Mouse (Mus musculus): Measurements from ENCODE around the gene Gata5. TPM values are rescaled to one million over a fixed set of nuclear protein-coding genes. Genes with fewer than 3 reads are reported as not detected.

The Gata5 gene
- not detected in 2 replicates for polyA plus RNA-seq (2014; fragmentation: Nextera tagmentation; extraction: Ambion mirVana)

GRCm38 (mm10) chr2:180334551-180334986 lies at the start of gene Gata5:
Gene Gata5 (minus strand): TSS chr2:180334699.
- ATAC-seq (ENCODE audit: low FRiP score) (peak; percentile 76), DNase-seq (ENCODE audit: low spot score, missing footprints) (no peak)
- Histone ChIP-seq H3K36me3 (ENCODE audit: control insufficient read depth, insufficient read depth, low read length) (no peaks in the 10 kb centered on the region), H3K9me3 (ENCODE audit: control insufficient read depth, low read length) (no peaks in the 10 kb centered on the region), H3K4me1 (ENCODE audit: control insufficient read depth, insufficient read depth, low read length) (peaks cover 11% of the 10 kb centered on the region), H3K4me3 (ENCODE audit: low read depth, low read length) (peak within 1 kb of the TSS; percentile 28), H3K9ac (ENCODE audit: low read length) (peak within 1 kb of the TSS; percentile 21; the same call in 1 of the 2 replicates), H3K27ac (ENCODE audit: low read depth, low read length) (no peak within 1 kb of the TSS), H3K27me3 (ENCODE audit: control insufficient read depth, insufficient read depth, low read length) (peaks cover 54% of the 10 kb centered on the region), H3K4me2 (peak within 1 kb of the TSS; percentile 54)
- 0% methylated on average over 31 of the region's 33 CpGs for WGBS

DNA sequence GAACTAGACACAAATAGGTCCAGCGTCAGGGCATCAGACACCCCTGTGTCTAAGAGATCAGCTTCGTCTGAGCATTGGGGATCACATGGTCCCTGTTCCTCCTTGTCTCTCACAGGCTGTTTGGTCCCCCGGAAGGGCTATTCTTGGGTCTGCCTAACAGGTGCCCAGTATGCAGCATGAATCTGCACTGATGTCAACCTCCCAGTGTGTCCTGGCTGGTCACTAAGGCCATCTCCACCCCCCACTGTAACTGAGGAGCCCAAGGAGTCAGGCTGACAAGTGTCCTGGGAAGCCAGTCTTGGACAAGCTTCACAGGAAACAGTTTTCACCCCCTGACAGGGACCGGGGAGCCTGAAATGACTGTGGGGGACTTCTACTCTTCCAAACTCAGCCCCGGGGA lies 42.2 kb upstream of the Gata5 start:
- DNase-seq (ENCODE audit: low spot score, missing footprints) = peak; percentile 19
- 77% methylated on average over 5 of the region's 5 CpGs for WGBS
- H3K36me3 ChIP-seq (ENCODE audit: control insufficient read depth, insufficient read depth, low read length) = no peaks in the 10 kb centered on the region

DNA sequence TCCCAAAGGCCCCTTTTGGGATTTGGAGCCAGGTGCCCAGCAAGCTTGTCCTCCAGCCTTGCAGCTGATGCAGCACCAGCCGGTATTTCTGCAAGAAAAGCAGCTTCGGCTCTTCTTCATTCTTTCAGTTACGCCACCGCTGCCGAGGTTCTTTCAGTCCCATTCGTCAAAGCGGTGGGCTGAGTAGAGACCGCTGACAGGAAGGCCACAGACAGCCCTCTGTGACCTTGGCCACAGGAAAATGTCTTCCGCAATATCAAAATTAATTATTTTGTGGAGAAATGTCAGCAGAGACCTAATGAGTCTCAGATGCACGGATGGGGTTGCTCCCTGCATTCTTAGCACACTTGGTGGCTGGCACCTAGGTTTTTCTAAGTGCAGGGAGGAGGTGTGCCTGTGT lies 38.8 kb upstream of the Gata5 start:
- no peaks in the 10 kb centered on the region for H3K36me3 ChIP-seq (ENCODE audit: control insufficient read depth, insufficient read depth, low read length)
- H3K4me3 ChIP-seq (ENCODE audit: low read depth, low read length) = no peak overlapping the region
- no peaks in the 10 kb centered on the region for H3K4me1 ChIP-seq (ENCODE audit: control insufficient read depth, insufficient read depth, low read length)
- H3K27me3 ChIP-seq (ENCODE audit: control insufficient read depth, insufficient read depth, low read length) = no peaks in the 10 kb centered on the region
- no peak overlapping the region for H3K27ac ChIP-seq (ENCODE audit: low read depth, low read length)
- no peaks in the 10 kb centered on the region for H3K9me3 ChIP-seq (ENCODE audit: control insufficient read depth, low read length)
- DNase-seq (ENCODE audit: low spot score, missing footprints) (no peak), ATAC-seq (ENCODE audit: low FRiP score) (no peak)
- no peak overlapping the region for H3K9ac ChIP-seq (ENCODE audit: low read length)
- no peak overlapping the region for H3K4me2 ChIP-seq
- 91% methylated on average over 10 of the region's 10 CpGs for WGBS

More for the DNA sequence above, 42.2 kb upstream of the Gata5 start:
- Histone ChIP-seq H3K4me3 (ENCODE audit: low read depth, low read length) (no peak overlapping the region), H3K9me3 (ENCODE audit: control insufficient read depth, low read length) (no peaks in the 10 kb centered on the region), H3K27me3 (ENCODE audit: control insufficient read depth, insufficient read depth, low read length) (no peaks in the 10 kb centered on the region), H3K4me1 (ENCODE audit: control insufficient read depth, insufficient read depth, low read length) (no peaks in the 10 kb centered on the region), H3K9ac (ENCODE audit: low read length) (no peak overlapping the region), H3K27ac (ENCODE audit: low read depth, low read length) (no peak overlapping the region), H3K4me2 (no peak overlapping the region)
- no peak for ATAC-seq (ENCODE audit: low FRiP score)

DNA sequence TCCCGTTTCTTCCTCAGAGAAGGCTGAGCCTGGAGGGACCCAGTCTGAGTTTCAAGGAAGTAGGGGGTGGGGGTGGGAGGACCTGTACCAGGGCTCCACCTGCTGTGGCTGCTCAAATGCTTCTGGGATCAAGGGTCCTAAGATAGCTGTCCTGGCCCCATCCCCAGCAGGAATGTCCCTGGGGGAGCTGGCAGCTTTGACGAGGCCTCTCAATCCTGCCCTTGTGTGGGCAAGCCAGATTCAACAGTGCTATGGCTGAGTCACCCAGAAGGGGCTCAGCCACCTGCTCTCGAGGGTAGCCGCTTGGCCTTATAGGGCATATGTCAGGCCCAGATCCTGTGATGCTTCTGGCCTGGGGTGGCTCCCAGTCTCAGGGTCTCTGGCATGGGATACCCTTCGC lies 33.9 kb upstream of the Gata5 start:
- no peak overlapping the region for H3K4me3 ChIP-seq (ENCODE audit: low read depth, low read length)
- 75% methylated on average over 5 of the region's 5 CpGs for WGBS
- DNase-seq (ENCODE audit: low spot score, missing footprints) (peak; percentile 33), ATAC-seq (ENCODE audit: low FRiP score) (no peak)
- no peaks in the 10 kb centered on the region for H3K9me3 ChIP-seq (ENCODE audit: control insufficient read depth, low read length)
- H3K4me1 ChIP-seq (ENCODE audit: control insufficient read depth, insufficient read depth, low read length) = no peaks in the 10 kb centered on the region
- H3K27ac ChIP-seq (ENCODE audit: low read depth, low read length) = no peak overlapping the region
- H3K4me2 ChIP-seq = no peak overlapping the region
- no peaks in the 10 kb centered on the region for H3K27me3 ChIP-seq (ENCODE audit: control insufficient read depth, insufficient read depth, low read length)
- no peak overlapping the region for H3K9ac ChIP-seq (ENCODE audit: low read length)
- no peaks in the 10 kb centered on the region for H3K36me3 ChIP-seq (ENCODE audit: control insufficient read depth, insufficient read depth, low read length)

DNA sequence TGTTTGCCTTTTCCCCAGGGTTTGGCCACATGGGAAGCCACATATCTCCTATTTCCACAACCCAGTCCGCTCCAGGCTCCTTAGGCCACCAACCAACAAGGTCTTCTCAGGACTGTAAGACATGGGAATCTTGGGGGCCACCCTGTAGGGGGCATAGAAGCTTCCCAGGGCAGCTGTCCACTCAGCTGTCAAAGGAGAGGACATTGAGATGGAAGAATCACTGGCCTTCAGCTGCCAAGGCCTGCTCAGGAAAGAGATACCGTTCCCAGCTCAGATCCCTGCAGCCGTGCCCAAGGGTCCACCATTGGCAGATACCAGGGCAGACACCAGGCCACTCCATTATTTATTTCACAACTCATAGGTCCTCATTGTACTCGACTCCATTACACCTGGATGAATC lies 32.9 kb upstream of the Gata5 start:
- Histone ChIP-seq H3K9ac (ENCODE audit: low read length) (no peak overlapping the region), H3K4me1 (ENCODE audit: control insufficient read depth, insufficient read depth, low read length) (no peaks in the 10 kb centered on the region), H3K4me3 (ENCODE audit: low read depth, low read length) (no peak overlapping the region), H3K9me3 (ENCODE audit: control insufficient read depth, low read length) (no peaks in the 10 kb centered on the region), H3K27me3 (ENCODE audit: control insufficient read depth, insufficient read depth, low read length) (no peaks in the 10 kb centered on the region), H3K36me3 (ENCODE audit: control insufficient read depth, insufficient read depth, low read length) (no peaks in the 10 kb centered on the region), H3K27ac (ENCODE audit: low read depth, low read length) (no peak overlapping the region), H3K4me2 (no peak overlapping the region)
- 75% methylated on average over 4 of the region's 4 CpGs for WGBS
- DNase-seq (ENCODE audit: low spot score, missing footprints) (peak; percentile 14), ATAC-seq (ENCODE audit: low FRiP score) (no peak)

DNA sequence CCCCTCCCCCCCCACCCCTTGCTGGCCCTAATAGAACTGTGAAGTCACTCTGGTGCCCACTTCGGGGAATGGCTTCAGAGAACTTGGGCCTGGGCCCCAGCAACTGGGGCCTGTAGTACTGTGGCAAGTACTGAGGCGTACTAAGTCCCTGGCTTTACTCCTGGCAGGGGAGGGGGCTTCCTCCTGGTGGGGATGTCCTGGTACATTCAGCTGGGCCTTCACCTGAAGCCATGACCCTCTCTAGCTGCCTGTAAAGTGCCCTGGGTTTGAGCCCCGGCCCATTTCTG lies 28.9 kb upstream of the Gata5 start:
- ATAC-seq (ENCODE audit: low FRiP score) (no peak), DNase-seq (ENCODE audit: low spot score, missing footprints) (no peak)
- Histone ChIP-seq H3K4me2 (no peak overlapping the region), H3K9ac (ENCODE audit: low read length) (no peak overlapping the region), H3K27me3 (ENCODE audit: control insufficient read depth, insufficient read depth, low read length) (no peaks in the 10 kb centered on the region), H3K27ac (ENCODE audit: low read depth, low read length) (no peak overlapping the region), H3K9me3 (ENCODE audit: control insufficient read depth, low read length) (no peaks in the 10 kb centered on the region), H3K36me3 (ENCODE audit: control insufficient read depth, insufficient read depth, low read length) (no peaks in the 10 kb centered on the region), H3K4me3 (ENCODE audit: low read depth, low read length) (no peak overlapping the region), H3K4me1 (ENCODE audit: control insufficient read depth, insufficient read depth, low read length) (no peaks in the 10 kb centered on the region)
- 88% methylated on average over 3 of the region's 3 CpGs for WGBS

DNA sequence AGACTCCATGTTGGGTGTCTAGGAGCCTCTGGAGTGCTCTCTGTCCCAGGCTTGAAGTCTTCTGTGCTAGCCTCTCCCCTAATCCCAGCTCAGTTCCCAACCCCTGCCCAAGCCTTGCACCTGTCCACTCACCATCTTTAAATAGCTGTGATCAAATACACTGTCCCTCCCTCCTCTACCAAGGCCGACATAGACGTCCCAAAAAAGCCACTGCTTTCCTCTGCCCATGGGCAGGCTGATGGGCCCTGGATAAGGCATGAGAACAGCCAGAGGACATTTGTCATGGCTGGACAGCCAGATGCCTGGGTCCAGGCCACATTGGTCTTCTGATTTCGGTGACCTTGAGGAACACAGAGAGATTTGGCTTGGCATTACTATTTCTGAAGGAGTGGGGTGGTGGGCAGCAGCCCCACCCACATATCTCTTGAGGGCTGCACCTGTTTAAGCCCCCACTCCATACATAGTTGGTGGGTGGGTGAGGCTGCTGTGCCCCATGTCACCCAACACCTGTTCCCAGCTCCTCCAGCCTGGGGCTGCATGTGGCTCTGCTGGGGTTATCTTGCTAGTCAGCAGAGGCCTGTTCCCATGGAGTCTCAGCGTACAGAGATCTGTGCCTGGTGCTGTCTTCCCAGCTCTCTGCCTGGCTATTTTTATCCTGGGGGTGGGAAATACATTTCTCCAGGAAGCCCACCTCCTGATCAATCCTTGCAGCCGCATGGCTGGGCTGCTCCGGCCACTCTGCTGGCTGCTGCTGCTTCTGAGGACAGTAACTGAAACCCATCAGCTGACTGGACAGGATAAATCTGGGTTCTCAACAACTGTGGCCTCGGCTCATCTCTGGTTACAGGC lies 28.3 kb upstream of the Gata5 start:
- H3K36me3 ChIP-seq (ENCODE audit: control insufficient read depth, insufficient read depth, low read length) = no peaks in the 10 kb centered on the region
- H3K4me1 ChIP-seq (ENCODE audit: control insufficient read depth, insufficient read depth, low read length) = no peaks in the 10 kb centered on the region
- H3K4me2 ChIP-seq = no peak overlapping the region
- H3K27me3 ChIP-seq (ENCODE audit: control insufficient read depth, insufficient read depth, low read length) = no peaks in the 10 kb centered on the region
- ATAC-seq (ENCODE audit: low FRiP score) (no peak), DNase-seq (ENCODE audit: low spot score, missing footprints) (peak; percentile 56)
- H3K27ac ChIP-seq (ENCODE audit: low read depth, low read length) = no peak overlapping the region
- WGBS = 67% methylated on average over 7 of the region's 7 CpGs
- no peaks in the 10 kb centered on the region for H3K9me3 ChIP-seq (ENCODE audit: control insufficient read depth, low read length)
- H3K9ac ChIP-seq (ENCODE audit: low read length) = no peak overlapping the region
- H3K4me3 ChIP-seq (ENCODE audit: low read depth, low read length) = no peak overlapping the region

DNA sequence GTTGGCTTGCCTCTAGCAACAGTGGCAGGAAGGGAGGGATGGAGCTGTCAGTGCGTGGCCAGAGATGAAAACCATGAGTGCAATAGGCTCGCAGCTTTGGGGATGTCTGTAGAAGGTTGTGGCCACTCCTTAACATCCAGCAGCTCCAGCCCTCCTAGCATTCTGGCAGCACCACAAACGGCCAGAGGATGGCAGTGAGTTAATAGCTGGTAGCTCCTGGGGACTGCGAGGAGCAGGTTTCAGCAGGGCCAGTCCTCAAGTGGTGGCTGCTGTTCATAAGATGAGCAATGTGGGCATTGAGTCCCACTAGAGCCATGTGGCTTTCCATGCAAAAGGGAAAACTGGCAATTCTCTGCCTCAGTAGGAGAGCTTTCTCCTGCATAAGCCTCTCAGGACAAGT lies 24.6 kb upstream of the Gata5 start:
- DNase-seq (ENCODE audit: low spot score, missing footprints) (peak; percentile 73), ATAC-seq (ENCODE audit: low FRiP score) (no peak)
- H3K9me3 ChIP-seq (ENCODE audit: control insufficient read depth, low read length) = no peaks in the 10 kb centered on the region
- H3K4me3 ChIP-seq (ENCODE audit: low read depth, low read length) = no peak overlapping the region
- H3K27me3 ChIP-seq (ENCODE audit: control insufficient read depth, insufficient read depth, low read length) = no peaks in the 10 kb centered on the region
- 4% methylated on average over 4 of the region's 4 CpGs for WGBS
- no peak overlapping the region for H3K9ac ChIP-seq (ENCODE audit: low read length)
- no peaks in the 10 kb centered on the region for H3K4me1 ChIP-seq (ENCODE audit: control insufficient read depth, insufficient read depth, low read length)
- no peaks in the 10 kb centered on the region for H3K36me3 ChIP-seq (ENCODE audit: control insufficient read depth, insufficient read depth, low read length)
- H3K4me2 ChIP-seq = no peak overlapping the region
- no peak overlapping the region for H3K27ac ChIP-seq (ENCODE audit: low read depth, low read length)

GRCm38 (mm10) chr2:180353338-180353737 lies 18.8 kb upstream of the Gata5 start:
- ATAC-seq (ENCODE audit: low FRiP score) (peak; percentile 59; the same call in 1 of the 2 replicates), DNase-seq (ENCODE audit: low spot score, missing footprints) (peak; percentile 96)
- 34% methylated on average over 20 of the region's 20 CpGs for WGBS

More at GRCm38 (mm10) chr2:180353338-180353737, 18.8 kb upstream of the Gata5 start:
- no peaks in the 10 kb centered on the region for H3K9me3 ChIP-seq (ENCODE audit: control insufficient read depth, low read length)
- H3K4me2 ChIP-seq = no peak overlapping the region
- H3K4me1 ChIP-seq (ENCODE audit: control insufficient read depth, insufficient read depth, low read length) = no peaks in the 10 kb centered on the region
- no peaks in the 10 kb centered on the region for H3K27me3 ChIP-seq (ENCODE audit: control insufficient read depth, insufficient read depth, low read length)
- no peak overlapping the region for H3K27ac ChIP-seq (ENCODE audit: low read depth, low read length)
- no peak overlapping the region for H3K9ac ChIP-seq (ENCODE audit: low read length)
- no peak overlapping the region for H3K4me3 ChIP-seq (ENCODE audit: low read depth, low read length)
- no peaks in the 10 kb centered on the region for H3K36me3 ChIP-seq (ENCODE audit: control insufficient read depth, insufficient read depth, low read length)
